Mouse (Mus musculus) spleen, embryonic (tissue): ENCODE data around the gene Wdr45.
"Not testable (repeated sequence)": the region's sequence is repeated elsewhere in the genome, so short reads cannot be mapped to it uniquely, and the experiment has no call there.

Source experiments
- CTCF ChIA-PET: fragments of 350-600 bp; sonication (Branson Sonifier 250); formaldehyde crosslinking; loops from one replicate; lab custom pipeline; 2022; lab: Charles Lee

Gene Wdr45

GRCm38 (mm10) chrX:7714135-7714899, at the start of gene Wdr45:
TSS of gene Wdr45 (plus strand) at chrX:7714333.
- CTCF ChIA-PET, result not testable (repeated sequence)

GRCm38 (mm10) chrX:7664791-7665190, 49.3 kb upstream of the Wdr45 start:
- CTCF ChIA-PET, result no interaction called here

GRCm38 (mm10) chrX:7665739-7666502, 48.2 kb upstream of the Wdr45 start:
- CTCF ChIA-PET, result no interaction called here

- CTCF ChIA-PET, result no interaction called here
Observed at GRCm38 (mm10) chrX:7670390-7670881, 43.7 kb upstream of the Wdr45 start.

- CTCF ChIA-PET, result interaction anchor here (0.6 kb wide), 2 partner anchors 62 to 117 kb away, joined by 4 to 12 read pairs; no protein-coding TSS in a partner anchor
Observed at GRCm38 (mm10) chrX:7670921-7671623, 43.1 kb upstream of the Wdr45 start, which contains the start of gene Plp2. TSS of gene Plp2 (minus strand) at chrX:7671390.

- CTCF ChIA-PET, result no interaction called here
Observed at GRCm38 (mm10) chrX:7672739-7673138, 41.4 kb upstream of the Wdr45 start.

- CTCF ChIA-PET, result interaction anchor here (0.5 kb wide), 1 partner anchor 24 kb away, joined by 9 read pairs; no protein-coding TSS in a partner anchor
Observed at GRCm38 (mm10) chrX:7673578-7674281, 40.4 kb upstream of the Wdr45 start.

GRCm38 (mm10) chrX:7674284-7675000, 39.7 kb upstream of the Wdr45 start:
- CTCF ChIA-PET, result interaction anchor here (0.5 kb wide), 1 partner anchor 25 kb away, joined by 9 read pairs; no protein-coding TSS in a partner anchor

GRCm38 (mm10) chrX:7675001-7675380, 39.1 kb upstream of the Wdr45 start:
- CTCF ChIA-PET, result no interaction called here

- CTCF ChIA-PET, result no interaction called here
Observed at GRCm38 (mm10) chrX:7678986-7679385, 35.1 kb upstream of the Wdr45 start.

- CTCF ChIA-PET, result no interaction called here
Observed at GRCm38 (mm10) chrX:7679405-7680056, 34.6 kb upstream of the Wdr45 start.

GRCm38 (mm10) chrX:7680057-7680412, 34.1 kb upstream of the Wdr45 start:
- CTCF ChIA-PET, result no interaction called here

- CTCF ChIA-PET, result no interaction called here
Observed at GRCm38 (mm10) chrX:7680864-7681263, 33.3 kb upstream of the Wdr45 start, which contains the start of gene Magix. TSS of gene Magix (minus strand) at chrX:7681251.

GRCm38 (mm10) chrX:7688321-7688720, 25.8 kb upstream of the Wdr45 start:
- CTCF ChIA-PET, result no interaction called here

GRCm38 (mm10) chrX:7690486-7690885, 23.6 kb upstream of the Wdr45 start:
- CTCF ChIA-PET, result no interaction called here

- CTCF ChIA-PET, result no interaction called here
Observed at GRCm38 (mm10) chrX:7692862-7693261, 21.3 kb upstream of the Wdr45 start.

GRCm38 (mm10) chrX:7696520-7696919, 17.6 kb upstream of the Wdr45 start:
- CTCF ChIA-PET, result no interaction called here

GRCm38 (mm10) chrX:7696954-7697381, 17.2 kb upstream of the Wdr45 start, which contains the start of gene Gpkow:
TSS of gene Gpkow (plus strand) at chrX:7697131.
- CTCF ChIA-PET, result no interaction called here

- CTCF ChIA-PET, result not testable (repeated sequence)
Observed at GRCm38 (mm10) chrX:7713764-7714134, 384 bp upstream of the Wdr45 start.

GRCm38 (mm10) chrX:7716058-7716457, 1.9 kb downstream of the Wdr45 start:
- CTCF ChIA-PET, result not testable (repeated sequence)
